Mouse (Mus musculus) limb, embryonic 11.5 days (tissue): ENCODE data around the gene Fbxw11. TPM values are rescaled to one million over a fixed set of nuclear protein-coding genes. Genes with fewer than 3 reads are reported as not detected.

Experiments
- ATAC-seq: fragments of 200-750 bp; cut with Nextera tagmentation; 2 replicates; pipeline ENCODE4 v1.8.0; 2017; ENCODE audit warnings: low read depth; ENCODE audit not compliant: insufficient number of reproducible peaks, low FRiP score, low TSS enrichment
- DNase-seq: peaks from one replicate; pipeline ENCODE4 v3.0.0-alpha.2; 2015; ENCODE audit warnings: low spot score
- H3K27ac ChIP-seq: fragments of 300-500 bp; sonication (generic); replicated peaks from 2 replicates; pipeline ENCODE4 v1.5.1; 2014; ENCODE audit warnings: low read depth, mild to moderate bottlenecking, low read length
- H3K27me3 ChIP-seq: fragments of 300-500 bp; sonication (generic); 2 replicates; pipeline ENCODE4 v1.6.1; 2014; ENCODE audit warnings: mild to moderate bottlenecking, low read length, mixed read lengths; ENCODE audit not compliant: control insufficient read depth, insufficient read depth
- H3K36me3 ChIP-seq: fragments of 300-500 bp; sonication (generic); 2 replicates; pipeline ENCODE4 v1.6.1; 2014; ENCODE audit warnings: mild to moderate bottlenecking, low read length, moderate library complexity, mixed read lengths; ENCODE audit not compliant: control insufficient read depth, insufficient read depth
- H3K4me1 ChIP-seq: fragments of 300-500 bp; sonication (generic); 2 replicates; pipeline ENCODE4 v1.6.1; 2014; ENCODE audit warnings: low read length, mixed read lengths; ENCODE audit not compliant: control insufficient read depth, insufficient read depth
- H3K4me2 ChIP-seq: fragments of 300-500 bp; sonication (generic); 2 replicates; pipeline ENCODE4 v1.6.1; 2014; ENCODE audit warnings: low read depth, mild to moderate bottlenecking, moderate library complexity; ENCODE audit not compliant: severe bottlenecking
- H3K4me3 ChIP-seq: fragments of 300-500 bp; sonication (generic); 2 replicates; pipeline ENCODE4 v1.5.1; 2014; ENCODE audit warnings: low read depth, low read length
- H3K9ac ChIP-seq: fragments of 300-500 bp; sonication (generic); 2 replicates; pipeline ENCODE4 v1.6.1; 2014; ENCODE audit warnings: mild to moderate bottlenecking, low read length
- H3K9me3 ChIP-seq: fragments of 300-500 bp; sonication (generic); 2 replicates; pipeline ENCODE4 v1.6.1; 2016; ENCODE audit warnings: low read length; ENCODE audit not compliant: control insufficient read depth
- WGBS: fragments of 180-500 bp; shearing (Covaris S2); extraction: QIAGEN DNeasy Blood & Tissue Kit; methylation state at CpG from one replicate; pipeline ENCODE4 v1.1.7; 2014; 5-methylcytosine and 5-hydroxymethylcytosine counted together
- polyA plus RNA-seq: library from polyadenylated mRNA; unstranded; fragments of >200 nt; fragmentation: Nextera tagmentation; extraction: Ambion mirVana; gene quantifications from 2 replicates; pipeline ENCODE4 v1.2.1, GENCODE M21; 2014

The Fbxw11 gene
- polyA plus RNA-seq, 1 experiment from 2014 or later = 92.6 TPM

DNA sequence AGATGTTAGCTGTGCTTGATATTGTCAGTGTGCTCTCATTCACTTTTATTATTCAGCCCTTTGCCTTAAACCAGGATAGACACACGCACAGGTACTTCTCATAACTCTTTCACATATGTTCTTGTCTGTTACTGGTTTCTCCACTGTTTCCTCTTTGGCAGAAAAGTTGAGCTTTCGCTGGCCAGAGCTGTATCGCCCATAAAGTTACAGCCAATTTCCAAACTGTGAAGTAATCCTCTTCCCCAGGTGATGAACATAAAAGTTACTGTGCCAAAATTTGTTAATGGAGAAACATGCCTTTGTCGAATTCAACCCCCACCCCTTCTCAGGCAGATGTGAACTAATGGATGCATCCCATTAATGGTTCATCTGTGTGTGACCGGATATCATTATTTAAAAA is 80.1 kb downstream of the Fbxw11 start:
- Histone ChIP-seq H3K27ac (no peak overlapping the region), H3K4me3 (no peak overlapping the region), H3K9ac (no peak overlapping the region), H3K27me3 (no peaks in the 10 kb centered on the region), H3K4me2 (no peak overlapping the region), H3K4me1 (0 out of 2 replicates have a peak, but pooled peaks cover 2% of the 10 kb centered on the region), H3K9me3 (no peaks in the 10 kb centered on the region), H3K36me3 (no peaks in the 10 kb centered on the region; the same call in 1 of the 2 replicates)
- 76% methylated on average over 5 of the region's 5 CpGs for WGBS
- ATAC-seq (no peak), DNase-seq (no peak)

DNA sequence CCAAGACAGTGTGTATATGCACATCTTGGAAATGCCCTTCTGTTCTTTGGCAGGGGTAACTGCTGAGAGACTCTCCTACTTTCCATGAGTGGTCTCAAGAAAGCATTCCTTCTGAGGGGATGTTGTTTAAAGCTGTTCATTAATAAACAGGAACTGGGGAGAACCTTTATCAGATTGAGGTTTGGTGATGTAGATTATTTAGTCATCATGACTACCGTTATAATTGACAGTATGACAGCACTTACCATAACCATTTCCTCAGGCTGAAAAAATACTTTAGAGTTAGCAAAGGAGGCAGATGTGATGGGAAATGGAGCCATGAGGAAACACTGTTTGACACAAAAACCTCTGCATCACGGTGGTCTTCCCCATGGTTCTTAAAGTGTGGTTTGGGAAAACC is 80.8 kb downstream of the Fbxw11 start:
- H3K27ac ChIP-seq = no peak overlapping the region
- H3K4me1 ChIP-seq = 0 out of 2 replicates have a peak, but pooled peaks cover 1% of the 10 kb centered on the region
- no peaks in the 10 kb centered on the region for H3K27me3 ChIP-seq
- H3K9ac ChIP-seq = no peak overlapping the region
- H3K9me3 ChIP-seq = no peaks in the 10 kb centered on the region
- 92% methylated on average over 2 of the region's 2 CpGs for WGBS
- H3K4me3 ChIP-seq = no peak overlapping the region
- no peaks in the 10 kb centered on the region; the same call in 1 of the 2 replicates for H3K36me3 ChIP-seq
- H3K4me2 ChIP-seq = no peak overlapping the region
- ATAC-seq (no peak), DNase-seq (no peak)

DNA sequence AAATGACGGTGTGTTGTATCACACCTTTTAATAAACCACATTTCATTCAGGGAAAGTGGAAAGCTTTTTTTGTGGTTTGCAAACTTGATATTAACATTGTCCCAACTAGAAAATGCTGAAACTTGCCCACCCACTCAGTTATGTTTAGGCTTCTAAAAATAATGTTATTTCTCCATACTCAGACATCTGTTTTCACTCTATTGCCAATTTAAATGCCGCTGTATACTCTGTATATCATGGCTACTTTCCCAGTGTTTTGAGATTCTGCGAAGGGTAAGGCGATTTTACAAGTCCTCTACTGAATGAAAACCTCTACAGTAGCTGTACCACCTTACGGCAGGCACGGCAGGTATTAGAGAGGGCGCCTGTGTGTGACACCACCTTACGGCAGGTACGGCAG is 82.6 kb downstream of the Fbxw11 start:
- no peak for ATAC-seq
- Histone ChIP-seq H3K4me1 (no peaks in the 10 kb centered on the region), H3K9me3 (no peaks in the 10 kb centered on the region), H3K27me3 (no peaks in the 10 kb centered on the region), H3K4me3 (no peak overlapping the region), H3K27ac (no peak overlapping the region), H3K36me3 (no peaks in the 10 kb centered on the region; the same call in 1 of the 2 replicates), H3K9ac (no peak overlapping the region), H3K4me2 (no peak overlapping the region)
- no peak for DNase-seq
- WGBS = 87% methylated on average over 9 of the region's 9 CpGs

DNA sequence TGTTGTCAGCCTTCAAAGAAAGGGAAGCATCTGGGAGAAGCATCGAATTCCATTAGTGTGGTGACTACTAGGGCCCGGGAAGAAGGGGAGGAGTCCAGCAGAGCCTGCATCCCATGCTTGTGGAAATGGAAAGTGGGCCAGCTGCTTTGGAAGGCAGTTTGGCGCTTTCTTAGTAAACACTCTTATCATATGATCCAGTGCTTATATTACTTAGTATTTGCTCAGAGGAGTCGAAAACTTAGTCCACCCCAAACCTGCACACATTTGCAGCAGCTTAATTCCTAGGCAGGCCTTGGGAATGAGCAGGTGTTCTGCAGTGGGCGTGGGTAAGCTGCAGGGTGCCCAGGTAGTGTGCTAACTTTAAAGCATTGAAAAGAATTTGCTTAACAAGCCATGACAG is 89.9 kb downstream of the Fbxw11 start:
- ATAC-seq (no peak), DNase-seq (no peak)
- no peaks in the 10 kb centered on the region for H3K27me3 ChIP-seq
- no peak overlapping the region for H3K27ac ChIP-seq
- H3K9ac ChIP-seq = no peak overlapping the region
- 79% methylated on average over 5 of the region's 5 CpGs for WGBS
- H3K4me3 ChIP-seq = no peak overlapping the region
- no peaks in the 10 kb centered on the region for H3K4me1 ChIP-seq
- no peaks in the 10 kb centered on the region for H3K9me3 ChIP-seq
- H3K36me3 ChIP-seq = peaks cover 22% of the 10 kb centered on the region
- H3K4me2 ChIP-seq = no peak overlapping the region

DNA sequence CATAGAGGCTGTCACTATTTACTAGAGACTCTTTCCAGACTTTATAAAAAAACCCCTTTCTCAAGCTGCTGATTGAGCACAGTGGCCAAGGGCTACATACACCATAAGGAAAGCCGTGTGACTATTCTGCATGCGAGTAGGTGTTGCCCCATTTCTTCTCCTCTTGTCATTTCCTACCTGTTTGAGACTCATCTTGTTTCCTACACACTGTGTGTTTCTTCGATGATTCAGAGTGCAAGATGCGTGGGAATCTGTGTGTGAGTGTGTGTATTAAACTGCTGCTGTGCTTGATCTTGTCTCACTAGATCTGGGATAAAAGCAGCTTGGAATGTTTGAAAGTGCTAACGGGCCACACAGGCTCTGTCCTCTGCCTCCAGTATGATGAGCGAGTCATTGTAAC is 90.7 kb downstream of the Fbxw11 start:
- Histone ChIP-seq H3K27ac (no peak overlapping the region), H3K36me3 (peaks cover 24% of the 10 kb centered on the region), H3K4me1 (no peaks in the 10 kb centered on the region), H3K9me3 (no peaks in the 10 kb centered on the region), H3K27me3 (no peaks in the 10 kb centered on the region), H3K4me2 (no peak overlapping the region), H3K9ac (no peak overlapping the region), H3K4me3 (no peak overlapping the region)
- no peak for DNase-seq
- WGBS = 92% methylated on average over 6 of the region's 6 CpGs
- ATAC-seq = no peak

DNA sequence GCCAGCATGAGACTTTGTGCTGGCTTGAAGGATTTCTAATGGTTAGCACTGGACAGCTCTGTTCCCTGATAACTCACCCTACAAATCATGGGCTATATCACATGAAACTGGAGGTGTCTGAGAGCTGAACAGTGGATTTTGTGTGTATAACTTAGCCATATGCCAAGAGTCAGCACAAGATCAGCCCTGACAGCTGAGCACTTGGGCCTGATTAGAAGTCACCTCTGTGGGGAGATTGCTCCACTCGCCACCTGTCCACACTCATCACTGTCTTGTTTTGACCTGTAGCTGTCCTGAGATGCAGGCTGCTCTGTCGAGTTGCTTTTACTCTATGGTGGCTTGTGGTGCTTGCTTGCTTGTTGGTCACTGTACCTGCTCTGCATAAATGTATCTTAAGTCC is 93.8 kb downstream of the Fbxw11 start:
- Histone ChIP-seq H3K4me3 (no peak overlapping the region), H3K4me2 (no peak overlapping the region), H3K27me3 (no peaks in the 10 kb centered on the region), H3K27ac (no peak overlapping the region), H3K4me1 (no peaks in the 10 kb centered on the region), H3K36me3 (peaks cover 37% of the 10 kb centered on the region), H3K9me3 (no peaks in the 10 kb centered on the region), H3K9ac (no peak overlapping the region)
- WGBS = 89% methylated on average over 2 of the region's 2 CpGs
- DNase-seq = no peak
- no peak for ATAC-seq

DNA sequence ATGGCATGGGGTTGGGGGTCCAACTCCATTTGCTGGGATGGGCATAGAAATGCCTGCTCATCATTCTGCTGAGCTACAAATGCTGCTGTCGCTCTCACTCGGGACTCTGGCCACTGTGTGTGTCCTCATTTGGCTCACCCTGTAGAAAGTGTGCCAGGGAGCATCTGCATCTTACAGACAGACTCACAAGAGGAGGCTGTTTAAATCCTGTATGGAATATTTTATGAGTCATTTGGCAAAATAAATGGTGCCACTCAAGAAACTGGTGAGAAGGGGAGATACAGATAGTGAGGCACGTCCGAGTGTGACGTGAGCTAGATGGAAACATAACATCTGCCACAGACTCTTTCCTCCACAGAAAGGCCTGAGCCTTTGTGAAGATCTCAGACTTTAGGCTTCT is 95.2 kb downstream of the Fbxw11 start:
- ATAC-seq (no peak), DNase-seq (no peak)
- no peak overlapping the region for H3K4me3 ChIP-seq
- H3K9ac ChIP-seq = no peak overlapping the region
- H3K9me3 ChIP-seq = no peaks in the 10 kb centered on the region
- no peak overlapping the region for H3K27ac ChIP-seq
- 96% methylated on average over 5 of the region's 5 CpGs for WGBS
- H3K4me1 ChIP-seq = no peaks in the 10 kb centered on the region
- H3K36me3 ChIP-seq = peaks cover 40% of the 10 kb centered on the region
- H3K4me2 ChIP-seq = no peak overlapping the region
- H3K27me3 ChIP-seq = no peaks in the 10 kb centered on the region

DNA sequence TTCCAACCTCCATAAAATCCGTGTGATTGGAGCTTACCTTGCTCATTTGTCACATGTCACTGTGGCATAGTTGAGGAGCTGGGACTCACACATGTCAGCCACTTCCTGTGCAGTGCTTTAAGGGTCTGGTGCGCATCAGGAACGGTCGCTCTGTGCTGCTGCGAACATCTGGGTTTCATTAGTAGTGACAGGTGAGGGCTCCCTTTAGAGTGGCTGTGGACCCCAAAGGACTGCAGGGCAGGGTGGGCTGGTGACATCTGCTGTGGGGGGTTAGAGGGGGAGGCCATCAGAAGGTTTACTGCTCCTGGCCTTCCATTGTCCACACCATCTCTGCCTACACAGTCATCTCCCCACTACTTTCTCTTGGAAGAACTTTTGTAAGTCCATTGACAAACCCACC is 101.4 kb downstream of the Fbxw11 start:
- Histone ChIP-seq H3K4me2 (no peak overlapping the region), H3K9ac (no peak overlapping the region), H3K4me3 (no peak overlapping the region), H3K27me3 (no peaks in the 10 kb centered on the region), H3K4me1 (peaks cover 3% of the 10 kb centered on the region; the same call in 1 of the 2 replicates), H3K9me3 (no peaks in the 10 kb centered on the region), H3K27ac (no peak overlapping the region), H3K36me3 (peaks cover 27% of the 10 kb centered on the region; the same call in 1 of the 2 replicates)
- 21% methylated on average over 5 of the region's 5 CpGs for WGBS
- DNase-seq = peak; percentile 41
- ATAC-seq = peak; percentile 39; the same call in 1 of the 2 replicates

DNA sequence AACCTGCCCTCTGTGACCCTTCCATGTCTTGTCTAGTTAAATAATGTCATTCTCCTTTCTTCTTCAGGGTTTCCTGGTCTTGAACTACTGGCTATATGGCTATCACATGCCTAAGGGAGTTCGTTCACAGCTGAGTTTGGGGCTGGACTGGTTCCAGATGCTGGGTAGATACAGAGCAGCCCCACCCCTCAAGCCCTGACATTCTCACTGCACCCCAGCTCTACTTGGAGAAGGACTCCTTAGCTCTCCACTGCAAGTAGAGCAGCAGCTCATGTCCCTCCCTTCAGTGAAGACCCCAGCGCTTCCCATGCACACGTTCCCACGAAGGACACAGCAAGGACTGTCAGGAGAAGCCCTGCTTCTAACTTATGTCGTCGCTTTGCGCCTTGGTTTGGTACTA is 101.9 kb downstream of the Fbxw11 start:
- Histone ChIP-seq H3K27me3 (no peaks in the 10 kb centered on the region), H3K36me3 (peaks cover 25% of the 10 kb centered on the region; the same call in 1 of the 2 replicates), H3K27ac (no peak overlapping the region), H3K4me1 (peaks cover 3% of the 10 kb centered on the region; the same call in 1 of the 2 replicates), H3K4me3 (no peak overlapping the region), H3K9ac (no peak overlapping the region), H3K4me2 (no peak overlapping the region), H3K9me3 (no peaks in the 10 kb centered on the region)
- WGBS = 88% methylated on average over 7 of the region's 7 CpGs
- DNase-seq (no peak), ATAC-seq (no peak)
